Mouse (Mus musculus): Measurements from ENCODE around the gene Sorcs3.

DNA sequence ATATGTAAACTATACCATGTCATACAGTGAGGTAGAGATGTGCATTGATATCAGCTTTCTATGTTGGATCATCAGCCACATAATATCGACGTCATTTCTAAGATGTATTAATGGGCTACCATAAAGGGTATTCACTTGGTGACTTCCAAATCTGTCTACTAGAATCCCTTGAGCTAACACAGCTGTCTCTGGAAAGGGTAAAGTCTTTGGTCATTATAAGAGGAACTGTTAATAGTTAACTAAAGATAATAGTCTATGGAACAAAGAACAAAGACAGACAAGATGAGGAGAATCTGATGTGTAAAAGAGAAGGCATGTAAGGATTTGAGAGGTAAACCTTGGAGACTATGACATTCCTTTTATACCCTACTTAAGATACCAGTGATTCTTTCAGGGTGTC, 497.9 kb downstream of the Sorcs3 start:
- TF ChIP-seq CTCF (IDR thresholded peaks at IDR 0.05; ENCODE audit: borderline replicate concordance, insufficient read depth, low read depth, low read length) (no peak), POLR2A (IDR thresholded peaks at IDR 0.05; ENCODE audit: borderline replicate concordance, insufficient read depth, low read length) (no peak)
